ENCODE assay signal across 8 mouse cellular contexts in genomic region chr13:94175379-94176050, GRCm38 (mm10).
DNase-seq lines count a peak whose midpoint lies in the region; ATAC-seq and TF ChIP-seq lines count a peak whose summit lies in the region.

No protein-coding gene starts in this region.

- H3K27ac ChIP-seq in forebrain, embryonic 10.5 days = no peak overlapping the region
- no peak overlapping the region for H3K27ac ChIP-seq in forebrain, embryonic 14.5 days (ENCODE audit: low read depth, low read length)
- peak overlapping the region; percentile 89 for H3K27ac ChIP-seq in MEL (ENCODE audit: control insufficient read depth, low read depth, low read length)
- no peak overlapping the region for H3K27ac ChIP-seq in forebrain, embryonic 12.5 days
- H3K27ac ChIP-seq in macrophage = peak overlapping the region; percentile 92

- TF ChIP-seq CTCF in MEL (IDR thresholded peaks at IDR 0.05 in 2 of 3, conservative IDR thresholded peaks at IDR 0.05 in 1 of 3; ENCODE audit: control insufficient read depth in 1 of 3, insufficient read depth in 1 of 3, low read depth in 2 of 3, low read length in 3 of 3, poor library complexity in 1 of 3, severe bottlenecking in 1 of 3) = peak in 1 of 3 experiments; percentile 5; a peak in 1 of 6 replicates

- no peak for ATAC-seq in forebrain, embryonic 14.5 days
- ATAC-seq in forebrain, embryonic 12.5 days (ENCODE audit: low FRiP score) = no peak

- peaks cover 4% of the 10 kb centered on the region for H3K36me3 ChIP-seq in forebrain, embryonic 10.5 days (replicated peaks)
- no peaks in the 10 kb centered on the region for H3K36me3 ChIP-seq in forebrain, embryonic 14.5 days (ENCODE audit: control insufficient read depth, insufficient read depth, low read length)
- H3K36me3 ChIP-seq in MEL (ENCODE audit: control insufficient read depth in 1 of 2, insufficient read depth in 2 of 2, low read length in 2 of 2) = peaks cover 2 to 40% of the 10 kb centered on the region in 2 experiments
- H3K36me3 ChIP-seq in forebrain, embryonic 12.5 days (replicated peaks) = no peaks in the 10 kb centered on the region
- H3K36me3 ChIP-seq in macrophage (ENCODE audit: inconsistent target) = peaks cover 14% of the 10 kb centered on the region; the same call in 1 of the 2 replicates

- no peaks in the 10 kb centered on the region for H3K9me3 ChIP-seq in forebrain, embryonic 10.5 days
- no peaks in the 10 kb centered on the region for H3K9me3 ChIP-seq in forebrain, embryonic 14.5 days (replicated peaks; ENCODE audit: control insufficient read depth, low read length)
- no peaks in the 10 kb centered on the region for H3K9me3 ChIP-seq in MEL (replicated peaks; ENCODE audit: insufficient read depth, low read length)
- H3K9me3 ChIP-seq in forebrain, embryonic 12.5 days = no peaks in the 10 kb centered on the region

- TF ChIP-seq EP300 in MEL (IDR thresholded peaks at IDR 0.05; ENCODE audit: low read depth in 1 of 2, low read length in 2 of 2) = 0 out of 4 replicates have a peak, but pooled peaks of 1 of the 2 experiments have one; percentile 17

- no peak for TF ChIP-seq RAD21 in MEL (IDR thresholded peaks at IDR 0.05; ENCODE audit: low read depth, low read length)

- DNase-seq in forebrain, embryonic 10.5 days (ENCODE audit: extremely low spot score, low spot score) = no peak
- no peak for DNase-seq in forebrain, embryonic 14.5 days (ENCODE audit: low spot score)
- peak; percentile 83 for DNase-seq in MEL (ENCODE audit: low read depth, low spot score)
- DNase-seq in retina, embryonic 14.5 days (ENCODE audit: low spot score) = no peak
- no peak for DNase-seq in urinary bladder, postnatal 10 days (ENCODE audit: low spot score)
- no peak for DNase-seq in ovary, postnatal 14 days (ENCODE audit: low spot score)

- H3K4me2 ChIP-seq in forebrain, embryonic 14.5 days (ENCODE audit: low read length) = no peak overlapping the region
- peak overlapping the region; percentile 98; the same call in 1 of the 2 replicates for H3K4me2 ChIP-seq in forebrain, embryonic 12.5 days

- peaks cover 71% of the 10 kb centered on the region for H3K27me3 ChIP-seq in forebrain, embryonic 10.5 days (ENCODE audit: poor library complexity, severe bottlenecking)
- no peaks in the 10 kb centered on the region for H3K27me3 ChIP-seq in forebrain, embryonic 14.5 days (replicated peaks; ENCODE audit: control insufficient read depth, insufficient read depth, low read length)
- no peaks in the 10 kb centered on the region for H3K27me3 ChIP-seq in MEL (ENCODE audit: control insufficient read depth in 1 of 2, insufficient read depth in 2 of 2, low read length in 2 of 2)
- H3K27me3 ChIP-seq in forebrain, embryonic 12.5 days = peaks cover 45% of the 10 kb centered on the region

- peaks cover 63% of the 10 kb centered on the region for H3K4me1 ChIP-seq in forebrain, embryonic 10.5 days
- peaks cover 17% of the 10 kb centered on the region for H3K4me1 ChIP-seq in forebrain, embryonic 14.5 days (ENCODE audit: control insufficient read depth, insufficient read depth, low read length)
- peaks cover 21 to 40% of the 10 kb centered on the region in 2 experiments for H3K4me1 ChIP-seq in MEL (ENCODE audit: control insufficient read depth in 1 of 2, insufficient read depth in 2 of 2, low read length in 2 of 2)
- H3K4me1 ChIP-seq in forebrain, embryonic 12.5 days = peaks cover 31% of the 10 kb centered on the region

- H3K4me3 ChIP-seq in forebrain, embryonic 10.5 days = peak overlapping the region; percentile 62; the same call in 1 of the 2 replicates
- no peak overlapping the region for H3K4me3 ChIP-seq in forebrain, embryonic 14.5 days (ENCODE audit: low read depth, low read length)
- H3K4me3 ChIP-seq in MEL (ENCODE audit: control insufficient read depth in 1 of 2, insufficient read depth in 1 of 2, low read depth in 2 of 2, low read length in 2 of 2) = peak overlapping the region; percentile 81 to 93
- no peak overlapping the region for H3K4me3 ChIP-seq in forebrain, embryonic 12.5 days (replicated peaks)
- peak overlapping the region; percentile 95 for H3K4me3 ChIP-seq in macrophage (ENCODE audit: inconsistent target)

- 49% methylated on average over 6 of the region's 6 CpGs for WGBS in forebrain, embryonic 10.5 days
- 71% methylated on average over 6 of the region's 6 CpGs for WGBS in forebrain, embryonic 14.5 days
- 63% methylated on average over 6 of the region's 6 CpGs for WGBS in forebrain, embryonic 12.5 days
- 23% methylated on average over 6 of the region's 6 CpGs for WGBS in macrophage (ENCODE audit: missing documents)

- TF ChIP-seq POLR2A in MEL (IDR thresholded peaks at IDR 0.05; ENCODE audit: control insufficient read depth in 1 of 2, insufficient read depth in 1 of 2, low read depth in 1 of 2, low read length in 2 of 2, poor library complexity in 1 of 2) = 0 out of 4 replicates have a peak, but pooled peaks of 1 of the 2 experiments have one; percentile 19

- no peak overlapping the region for H3K9ac ChIP-seq in forebrain, embryonic 14.5 days (ENCODE audit: low read length)
- H3K9ac ChIP-seq in MEL (ENCODE audit: control insufficient read depth, low read depth, low read length, poor library complexity, severe bottlenecking) = peak overlapping the region; percentile 79
- H3K9ac ChIP-seq in forebrain, embryonic 12.5 days = no peak overlapping the region

- H3K79me2 ChIP-seq in MEL (ENCODE audit: control insufficient read depth, insufficient read depth, low read length, poor library complexity) (peaks cover 59% of the 10 kb centered on the region), macrophage (ENCODE audit: inconsistent target) (peaks cover 66% of the 10 kb centered on the region)

TF ChIP-seq in MEL, 35 proteins besides CTCF, POLR2A, EP300 and RAD21:
- TF ChIP-seq CHD2 (IDR thresholded peaks at IDR 0.05; ENCODE audit: low read length) = no peak
- TF ChIP-seq MXI1 (IDR thresholded peaks at IDR 0.05; ENCODE audit: low read depth, low read length) = peak; percentile 87
- TF ChIP-seq SMC3 (IDR thresholded peaks at IDR 0.05; ENCODE audit: low read depth, low read length) = no peak
- peak; percentile 91; the same call in 1 of the 2 replicates for TF ChIP-seq UBTF (IDR thresholded peaks at IDR 0.05; ENCODE audit: borderline replicate concordance, insufficient read depth, low read depth, low read length)
- TF ChIP-seq ZNF384 (IDR thresholded peaks at IDR 0.05; ENCODE audit: low read depth, low read length) = no peak
- TF ChIP-seq ETS1 (IDR thresholded peaks at IDR 0.05; ENCODE audit: low read depth, low read length) = peak; percentile 73
- no peak for TF ChIP-seq RCOR1 (IDR thresholded peaks at IDR 0.05; ENCODE audit: low read depth, low read length)
- TF ChIP-seq USF1 (IDR thresholded peaks at IDR 0.05; ENCODE audit: low read depth, low read length) = peak; percentile 38; the same call in 1 of the 2 replicates
- no peak for TF ChIP-seq GABPA (IDR thresholded peaks at IDR 0.05; ENCODE audit: low read depth, low read length)
- TF ChIP-seq NELFE (IDR thresholded peaks at IDR 0.05; ENCODE audit: low read depth, low read length) = no peak
- no peak for TF ChIP-seq MYB (IDR thresholded peaks at IDR 0.05; ENCODE audit: low read depth, low read length)
- TF ChIP-seq CHD1 (IDR thresholded peaks at IDR 0.05; ENCODE audit: low read depth, low read length) = no peak; the same call in 1 of the 2 replicates
- peak; percentile 71 for TF ChIP-seq MAZ (IDR thresholded peaks at IDR 0.05; ENCODE audit: low read depth, low read length)
- TF ChIP-seq MAX (IDR thresholded peaks at IDR 0.05; ENCODE audit: low read length) = peak; percentile 66
- TF ChIP-seq KAT2A (conservative IDR thresholded peaks at IDR 0.05; ENCODE audit: low read depth, low read length) = peak; percentile 13; the same call in 1 of the 2 replicates
- TF ChIP-seq GATA1 (IDR thresholded peaks at IDR 0.05; ENCODE audit: low read depth, low read length) = peak; percentile 38; the same call in 1 of the 2 replicates
- TF ChIP-seq SIN3A (IDR thresholded peaks at IDR 0.05; ENCODE audit: low read length) = peak; percentile 75; the same call in 1 of the 2 replicates
- 0 out of 2 replicates have a peak, but pooled peaks have one; percentile 35 for TF ChIP-seq POLR2AphosphoS2 (IDR thresholded peaks at IDR 0.05; ENCODE audit: low read length)
- TF ChIP-seq ZMIZ1 (IDR thresholded peaks at IDR 0.05; ENCODE audit: low read depth, low read length) = peak; percentile 54; the same call in 1 of the 2 replicates
- TF ChIP-seq TBP (IDR thresholded peaks at IDR 0.05; ENCODE audit: low read depth, low read length) = peak; percentile 76
- TF ChIP-seq MYC (IDR thresholded peaks at IDR 0.05; ENCODE audit: low read depth, low read length) = 0 out of 2 replicates have a peak, but pooled peaks have one; percentile 19
- TF ChIP-seq MEF2A (IDR thresholded peaks at IDR 0.05; ENCODE audit: extremely low read depth, insufficient replicate concordance, low read depth, low read length, poor library complexity, severe bottlenecking) = no peak
- no peak for TF ChIP-seq ZKSCAN1 (IDR thresholded peaks at IDR 0.05; ENCODE audit: low read depth, low read length)
- TF ChIP-seq TAL1 (IDR thresholded peaks at IDR 0.05; ENCODE audit: low read length) = peak; percentile 38
- no peak for TF ChIP-seq E2F4 (IDR thresholded peaks at IDR 0.05; ENCODE audit: borderline replicate concordance, low read depth, low read length)
- no peak for TF ChIP-seq ZC3H11A (IDR thresholded peaks at IDR 0.05; ENCODE audit: low read depth, low read length)
- 0 out of 2 replicates have a peak, but pooled peaks have one; percentile 40 for TF ChIP-seq TCF12 (IDR thresholded peaks at IDR 0.05; ENCODE audit: low read depth, low read length)
- TF ChIP-seq HCFC1 (IDR thresholded peaks at IDR 0.05; ENCODE audit: low read depth, low read length) = no peak; the same call in 1 of the 2 replicates
- TF ChIP-seq JUND (IDR thresholded peaks at IDR 0.05; ENCODE audit: low read depth, low read length) = no peak
- TF ChIP-seq BHLHE40 (IDR thresholded peaks at IDR 0.05; ENCODE audit: borderline replicate concordance, low read depth, low read length) = no peak

Comparison
In these comparisons a context has a peak if more than half of its experiments do, and no peak if none do; other contexts are left out.
1. H3K4me3 ChIP-seq: peak in forebrain, embryonic 10.5 days (single experiment), MEL (2 of 2) and macrophage (single experiment); none in forebrain, embryonic 14.5 days (single experiment) and forebrain, embryonic 12.5 days (single experiment).
2. H3K27ac ChIP-seq: peak in MEL (single experiment) and macrophage (single experiment); none in forebrain, embryonic 10.5 days (single experiment), forebrain, embryonic 14.5 days (single experiment) and forebrain, embryonic 12.5 days (single experiment).